Mouse (Mus musculus): ENCODE measurements around the gene Olfr552. TPM values are rescaled to one million over a fixed set of nuclear protein-coding genes. Genes with fewer than 3 reads are reported as not detected.

Olfr552 gene
- polyA plus RNA-seq (2015; fragmentation: Nextera tagmentation; extraction: Ambion mirVana) = not detected in 2 replicates

DNA sequence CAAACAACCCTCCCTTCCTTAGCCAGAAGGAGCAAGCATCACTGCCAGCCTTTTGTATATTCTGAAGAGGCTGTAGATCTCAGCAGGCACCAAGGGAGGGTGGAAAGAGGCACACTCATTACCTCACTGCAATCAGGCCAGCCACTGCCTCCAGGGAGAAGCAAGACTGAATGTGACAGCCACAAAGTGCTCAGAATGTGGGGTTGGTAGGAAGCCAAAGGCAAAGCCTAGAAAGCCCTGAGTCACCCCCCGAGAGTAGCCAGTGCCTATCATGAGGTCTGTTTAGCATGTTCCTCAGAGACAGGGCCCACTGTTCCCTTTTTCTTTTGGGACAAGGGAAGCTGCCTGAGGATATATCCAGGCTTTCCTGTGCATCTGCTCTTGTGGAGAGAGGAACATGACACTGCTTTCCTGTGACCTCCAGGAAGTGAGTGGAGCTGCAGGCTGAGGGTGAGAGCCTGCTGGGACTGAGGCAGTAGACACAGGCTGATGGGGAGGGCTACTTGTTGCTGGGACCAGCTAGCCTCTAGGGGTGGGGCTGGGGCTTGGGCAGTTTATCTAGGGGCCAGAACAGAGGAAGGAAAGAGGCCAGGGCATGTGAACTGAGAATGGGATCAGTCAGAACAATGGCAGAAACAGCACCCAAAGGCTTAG is at the start of gene Olfr552:
TSS of gene Olfr552 (plus strand) at position 393 of the 654 bp plus-strand sequence.

DNA sequence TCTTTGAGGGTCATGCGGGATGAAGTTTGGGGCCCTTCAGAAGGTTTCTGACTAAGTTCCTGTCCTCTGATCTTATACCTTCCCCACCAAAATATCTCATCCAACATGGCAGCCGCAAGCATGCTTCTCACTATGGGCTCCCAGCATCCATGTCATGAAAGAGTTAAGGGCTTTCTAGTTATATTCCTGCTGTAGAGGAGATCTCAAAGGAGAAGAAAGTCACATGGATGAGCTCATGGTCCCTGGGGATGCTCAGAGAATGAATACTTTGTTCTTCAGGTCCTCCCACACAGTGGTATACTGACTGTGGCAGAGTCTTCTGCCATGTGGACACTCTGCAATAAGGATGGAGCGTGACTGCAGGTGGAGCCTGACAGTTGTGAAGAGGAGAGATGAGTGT is 48.0 kb upstream of the Olfr552 start, which contains the start of gene Olfr549:
TSS of gene Olfr549 (plus strand) at position 301 of the 400 bp plus-strand sequence.

DNA sequence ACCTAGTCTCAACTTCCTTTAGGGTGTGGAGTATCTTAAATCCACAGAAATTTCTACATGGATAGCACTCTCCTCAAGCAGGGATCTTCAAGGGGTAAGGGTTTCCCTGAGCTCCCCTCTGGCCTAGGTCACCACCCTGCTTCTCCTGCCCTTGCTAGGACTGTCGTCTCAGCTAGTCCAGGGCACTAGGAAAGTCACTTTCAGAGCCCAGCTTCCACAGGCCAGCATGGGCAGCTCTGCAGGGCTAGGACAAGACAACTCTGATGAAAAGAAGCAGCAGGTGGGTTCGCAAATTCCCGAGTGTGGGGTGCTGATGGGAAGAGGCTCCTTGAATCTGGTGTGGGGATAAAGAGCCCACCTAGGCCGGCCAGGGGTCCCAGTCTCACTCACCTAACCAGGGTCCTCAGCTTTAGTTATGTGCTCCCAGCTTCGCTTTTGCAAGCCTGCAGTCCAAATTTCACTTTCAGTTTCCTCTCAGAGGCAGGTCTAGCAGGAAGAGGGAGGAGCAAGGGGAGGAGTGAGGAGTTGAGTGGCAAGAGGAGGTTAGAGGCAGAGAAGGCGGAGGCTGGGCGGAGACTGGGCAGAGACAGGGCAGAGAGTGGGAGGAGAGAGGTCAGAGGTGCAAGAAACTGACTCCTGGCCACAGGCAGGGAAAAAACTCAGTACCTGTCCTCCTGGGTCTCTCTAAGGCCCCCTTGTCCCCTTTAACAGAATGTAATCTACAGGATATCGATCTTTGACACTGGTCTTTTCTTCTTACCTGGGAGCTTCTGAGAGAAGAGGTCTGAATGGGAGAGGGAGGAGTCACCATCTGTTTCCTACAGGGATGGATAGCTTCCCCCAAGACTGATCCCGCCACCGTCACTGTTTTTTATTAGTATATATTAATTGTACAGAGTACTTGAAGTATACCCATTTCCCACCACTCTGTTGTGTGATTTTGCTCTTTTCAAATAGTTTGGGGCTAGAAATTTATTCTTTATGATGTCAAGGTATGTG is 32.3 kb upstream of the Olfr552 start, which contains the start of gene Trim21:
TSS of gene Trim21 (minus strand) at position 488 of the 999 bp plus-strand sequence.

DNA sequence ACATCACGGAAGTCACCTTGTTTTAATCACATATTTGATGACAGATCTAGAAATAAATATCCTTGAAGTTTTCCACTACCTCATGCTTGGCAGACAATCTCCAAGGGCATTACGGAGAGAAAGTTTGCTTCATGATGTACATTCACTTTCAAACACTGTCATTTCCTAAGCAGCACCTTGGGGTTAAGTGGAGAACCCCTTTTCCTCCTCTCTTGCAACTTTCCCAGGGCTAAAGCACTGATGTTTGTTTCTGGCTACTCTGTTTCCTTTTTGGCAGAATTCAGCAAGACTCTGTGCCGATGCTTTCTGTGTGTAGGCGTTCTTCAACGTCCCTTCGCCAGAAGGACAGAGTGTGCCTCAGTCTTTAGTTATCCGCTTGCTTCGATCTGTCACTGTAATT is 26.4 kb upstream of the Olfr552 start, which contains the start of gene Olfr550:
TSS of gene Olfr550 (plus strand) at position 301 of the 400 bp plus-strand sequence.

DNA sequence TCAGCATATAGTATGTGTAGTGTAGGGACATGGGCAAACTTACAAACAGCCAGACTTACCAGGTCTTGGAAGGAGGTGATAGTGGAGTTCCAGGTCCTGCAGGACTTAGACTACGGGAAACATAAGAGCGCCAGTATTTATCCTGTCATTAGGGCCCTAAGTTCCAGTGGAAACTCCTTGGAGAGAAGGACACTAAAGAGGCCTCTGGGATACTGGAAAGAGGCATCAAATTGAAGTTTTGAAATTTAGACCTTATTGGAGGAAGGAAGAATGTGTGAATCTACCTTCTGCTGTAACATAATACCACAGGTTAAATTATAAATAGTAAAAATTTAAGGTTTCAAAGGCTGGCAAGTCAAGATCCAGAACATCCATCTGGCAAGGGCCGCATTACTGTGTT is 5.8 kb upstream of the Olfr552 start, which contains the start of gene Olfr551:
TSS of gene Olfr551 (minus strand) at position 101 of the 400 bp plus-strand sequence.

DNA sequence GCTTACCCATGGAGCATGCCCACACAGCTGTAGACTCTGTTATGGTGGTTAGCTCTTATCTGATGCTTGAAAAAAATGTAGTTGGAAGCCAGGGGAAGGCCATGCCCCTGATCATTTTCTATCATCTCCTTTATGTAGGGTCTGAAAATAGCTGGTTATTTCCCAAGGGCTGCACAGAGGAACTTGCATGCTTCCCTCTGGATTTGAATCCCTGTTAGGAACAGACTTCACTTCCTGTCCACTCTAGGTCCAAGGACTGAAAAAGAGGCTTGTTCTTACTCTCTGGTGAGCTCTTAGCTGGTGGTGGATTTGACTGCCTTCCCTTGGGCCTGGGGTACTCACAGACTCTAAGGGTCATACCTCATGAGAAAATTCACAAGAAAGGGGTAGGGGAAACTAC is 20.5 kb downstream of the Olfr552 start, which contains the start of gene Olfr553:
TSS of gene Olfr553 (minus strand) at position 101 of the 400 bp plus-strand sequence.

DNA sequence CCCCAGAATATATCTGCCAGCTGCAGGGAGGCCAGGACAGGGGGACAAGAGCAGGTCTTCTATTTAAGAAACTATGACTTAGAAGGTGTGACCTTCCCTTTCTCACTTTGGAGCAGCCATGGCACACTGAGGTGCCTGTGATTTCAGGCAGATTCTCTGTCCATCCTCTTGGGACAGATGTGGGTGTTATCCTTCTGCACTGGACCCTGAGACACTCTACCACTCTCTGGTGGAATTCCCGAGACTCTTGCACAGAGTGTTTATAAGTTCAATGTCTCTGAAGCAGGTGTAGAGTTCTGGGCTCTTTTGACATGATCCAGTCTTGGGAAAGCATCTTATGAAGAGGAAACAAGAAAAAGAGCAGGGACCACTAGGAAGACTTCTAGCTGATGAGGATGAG is 40.6 kb downstream of the Olfr552 start, which contains the start of gene Olfr554:
TSS of gene Olfr554 (plus strand) at position 301 of the 400 bp plus-strand sequence.

Other genes with a start within 250 kb of the Olfr552 start
- gene Rrm1, start 156.1 kb upstream of the Olfr552 start, polyA plus RNA-seq (2015; fragmentation: Nextera tagmentation; extraction: Ambion mirVana) = 23.1 and 26.0 TPM in 2 replicates
- gene Olfr543, start 116.1 kb upstream of the Olfr552 start, polyA plus RNA-seq (2015; fragmentation: Nextera tagmentation; extraction: Ambion mirVana) = 0.27 and 0.57 TPM in 2 replicates
- gene Olfr544, start 109.5 kb upstream of the Olfr552 start, polyA plus RNA-seq (2015; fragmentation: Nextera tagmentation; extraction: Ambion mirVana) = 0.06 TPM in 2 replicates
- 0.13 and 0.19 TPM in 2 replicates for gene Olfr545, start 98.2 kb upstream of the Olfr552 start, polyA plus RNA-seq (2015; fragmentation: Nextera tagmentation; extraction: Ambion mirVana)
- gene Olfr547, start 63.0 kb upstream of the Olfr552 start, polyA plus RNA-seq (2015; fragmentation: Nextera tagmentation; extraction: Ambion mirVana) = not detected in 2 replicates
- not detected in 2 replicates for gene Olfr548-ps1, start 56.9 kb upstream of the Olfr552 start, polyA plus RNA-seq (2015; fragmentation: Nextera tagmentation; extraction: Ambion mirVana)
- not detected in 2 replicates for gene Olfr549, start 47.9 kb upstream of the Olfr552 start, polyA plus RNA-seq (2015; fragmentation: Nextera tagmentation; extraction: Ambion mirVana)
- 0.22 and 0.38 TPM in 2 replicates for gene Trim21, start 32.3 kb upstream of the Olfr552 start, polyA plus RNA-seq (2015; fragmentation: Nextera tagmentation; extraction: Ambion mirVana)
- gene Olfr550, start 26.3 kb upstream of the Olfr552 start, polyA plus RNA-seq (2015; fragmentation: Nextera tagmentation; extraction: Ambion mirVana) = not detected in 2 replicates
- gene Olfr551, start 5.9 kb upstream of the Olfr552 start, polyA plus RNA-seq (2015; fragmentation: Nextera tagmentation; extraction: Ambion mirVana) = not detected in 2 replicates
- gene Olfr553, start 20.4 kb downstream of the Olfr552 start, polyA plus RNA-seq (2015; fragmentation: Nextera tagmentation; extraction: Ambion mirVana) = not detected in 2 replicates
- not detected in 2 replicates for gene Olfr554, start 40.7 kb downstream of the Olfr552 start, polyA plus RNA-seq (2015; fragmentation: Nextera tagmentation; extraction: Ambion mirVana)
- not detected in 2 replicates for gene Olfr555, start 61.1 kb downstream of the Olfr552 start, polyA plus RNA-seq (2015; fragmentation: Nextera tagmentation; extraction: Ambion mirVana)
- not detected in 2 replicates for gene Olfr556, start 67.1 kb downstream of the Olfr552 start, polyA plus RNA-seq (2015; fragmentation: Nextera tagmentation; extraction: Ambion mirVana)
- 5.5 and 9.0 TPM in 2 replicates for gene Trim68, start 89.6 kb downstream of the Olfr552 start, polyA plus RNA-seq (2015; fragmentation: Nextera tagmentation; extraction: Ambion mirVana)
- gene Olfr557, start 98.1 kb downstream of the Olfr552 start, polyA plus RNA-seq (2015; fragmentation: Nextera tagmentation; extraction: Ambion mirVana) = not detected in 2 replicates
- 0.17 and 0.25 TPM in 2 replicates for gene Olfr558, start 104.4 kb downstream of the Olfr552 start, polyA plus RNA-seq (2015; fragmentation: Nextera tagmentation; extraction: Ambion mirVana)
- gene Olfr33, start 121.3 kb downstream of the Olfr552 start, polyA plus RNA-seq (2015; fragmentation: Nextera tagmentation; extraction: Ambion mirVana) = not detected in 2 replicates
- not detected in 2 replicates for gene Olfr559, start 129.7 kb downstream of the Olfr552 start, polyA plus RNA-seq (2015; fragmentation: Nextera tagmentation; extraction: Ambion mirVana)
- not detected in 2 replicates for gene Olfr560, start 161.6 kb downstream of the Olfr552 start, polyA plus RNA-seq (2015; fragmentation: Nextera tagmentation; extraction: Ambion mirVana)
- 0.12 and 0.17 TPM in 2 replicates for gene Olfr78, start 161.7 kb downstream of the Olfr552 start, polyA plus RNA-seq (2015; fragmentation: Nextera tagmentation; extraction: Ambion mirVana)
- gene Olfr561, start 173.5 kb downstream of the Olfr552 start, polyA plus RNA-seq (2015; fragmentation: Nextera tagmentation; extraction: Ambion mirVana) = not detected in 2 replicates
- not detected in 2 replicates for gene Olfr564, start 205.7 kb downstream of the Olfr552 start, polyA plus RNA-seq (2015; fragmentation: Nextera tagmentation; extraction: Ambion mirVana)